Mouse (Mus musculus): ENCODE results near the gene Llph. TPM values are rescaled to one million over a fixed set of nuclear protein-coding genes. Genes with fewer than 3 reads are reported as not detected.

Gene Llph
- polyA plus RNA-seq, 1 experiment from 2014 or later: 50.7 TPM

Other genes with a start within 250 kb of the Llph start
- 9.1 and 9.2 TPM in 2 replicates for gene Helb, start 114.1 kb upstream of the Llph start, polyA plus RNA-seq (2015; fragmentation: Nextera tagmentation; extraction: Ambion mirVana)
- gene Tmbim4, start 25.5 kb upstream of the Llph start, polyA plus RNA-seq (2015; fragmentation: Nextera tagmentation; extraction: Ambion mirVana): 91.7 and 95.6 TPM in 2 replicates
- 1.6 and 1.8 TPM in 2 replicates for gene Irak3, start 24.9 kb upstream of the Llph start, polyA plus RNA-seq (2015; fragmentation: Nextera tagmentation; extraction: Ambion mirVana)
- 88.7 and 108 TPM in 2 replicates for gene Hmga2, start 249.4 kb downstream of the Llph start, polyA plus RNA-seq (2015; fragmentation: Nextera tagmentation; extraction: Ambion mirVana)

Data from limb, embryonic 13.5 days (tissue).